In the genomic region with DNA sequence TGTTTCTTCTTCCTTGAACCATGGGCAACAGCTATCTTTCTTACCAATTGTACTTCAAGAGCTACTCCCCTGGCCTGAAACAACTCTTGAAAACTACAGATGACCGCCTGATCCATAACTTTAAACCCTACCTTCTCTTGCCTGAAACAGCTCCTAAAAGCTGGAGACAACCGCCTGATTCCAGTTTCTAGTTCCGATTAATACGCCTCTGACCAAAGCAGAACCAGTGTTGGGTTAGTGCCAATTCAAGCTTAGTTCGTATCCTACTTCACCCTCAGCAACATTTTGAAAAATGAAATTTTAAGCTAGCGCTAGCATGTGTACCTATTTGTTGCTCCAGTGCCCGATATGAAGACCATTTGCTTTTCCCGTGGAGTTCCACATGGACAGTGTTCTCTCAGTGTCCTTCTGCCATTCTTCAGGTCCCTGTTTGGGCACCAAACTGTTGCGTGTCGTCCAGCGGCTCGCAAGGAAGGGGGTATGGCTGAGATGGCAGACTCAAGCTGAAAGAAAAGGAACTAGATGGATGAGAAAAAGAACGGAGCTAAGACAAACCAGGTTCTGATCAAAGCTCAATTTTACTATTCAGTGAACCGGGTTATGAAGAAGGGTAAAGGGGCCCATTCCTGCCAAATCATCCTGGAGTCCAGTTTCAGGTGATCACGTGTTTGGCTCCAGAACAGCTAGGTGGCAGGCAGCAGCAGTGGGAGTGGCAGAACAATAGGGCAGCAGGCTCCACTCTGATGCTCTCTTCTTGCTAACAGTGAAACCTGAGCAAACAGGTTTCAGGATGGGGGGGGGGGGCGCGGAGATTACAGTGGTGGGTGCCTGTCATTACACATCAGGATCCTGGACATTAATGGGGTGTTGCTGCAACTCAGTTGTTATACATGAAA, we compare ENCODE assay signal across 27 mouse cellular contexts. TPM values are rescaled to one million over a fixed set of nuclear protein-coding genes. Genes with fewer than 3 reads are reported as not detected.
A peak's percentile ranks its signal among the peaks of the same experiment; 100 is the strongest.
DNase-seq lines count a peak whose midpoint lies in the region; ATAC-seq lines count a peak whose summit lies in the region.
"Had no signal": no experiment of that assay in that cellular context is flagged by ENCODE, and none has a peak within 500 bp of the region (broad histone marks: within the 10 kb centered on the region; RNA-seq: fewer than 3 reads in every experiment).

No protein-coding gene starts in this region.

- no peak for ATAC-seq in heart, embryonic 11.5 days (replicated peaks; ENCODE audit: insufficient number of reproducible peaks, low FRiP score, low TSS enrichment)
- ATAC-seq in intestine, embryonic 15.5 days, result peak; percentile 69
- no peak for ATAC-seq in CD4-positive, CD25-positive, alpha-beta regulatory T cell, adult 4 months
- ATAC-seq: forebrain, embryonic 15.5 days; hindbrain, embryonic 16.5 days had no signal

- no peak overlapping the region for H3K9ac ChIP-seq in heart, embryonic 11.5 days (ENCODE audit: low read depth, low read length)
- H3K9ac ChIP-seq in intestine, embryonic 15.5 days, result no peak overlapping the region
- H3K9ac ChIP-seq: embryonic facial prominence, embryonic 13.5 days; forebrain, embryonic 15.5 days; limb, embryonic 12.5 days; liver, embryonic 13.5 days; stomach, embryonic 15.5 days had no signal

- H3K36me3 ChIP-seq in heart, embryonic 11.5 days (ENCODE audit: control insufficient read depth, insufficient read depth, low read length), result no peaks in the 10 kb centered on the region
- H3K36me3 ChIP-seq in intestine, embryonic 15.5 days, result no peaks in the 10 kb centered on the region
- H3K36me3 ChIP-seq: embryonic facial prominence, embryonic 13.5 days; forebrain, embryonic 15.5 days; limb, embryonic 12.5 days; liver, embryonic 13.5 days; stomach, embryonic 15.5 days had no signal

- H3K27me3 ChIP-seq in heart, embryonic 11.5 days (ENCODE audit: control insufficient read depth, insufficient read depth, low read length), result no peaks in the 10 kb centered on the region
- H3K27me3 ChIP-seq in intestine, embryonic 15.5 days (replicated peaks), result no peaks in the 10 kb centered on the region
- H3K27me3 ChIP-seq: embryonic facial prominence, embryonic 13.5 days; forebrain, embryonic 15.5 days; limb, embryonic 12.5 days; liver, embryonic 13.5 days; stomach, embryonic 15.5 days had no signal

- H3K9me3 ChIP-seq in heart, embryonic 11.5 days (replicated peaks; ENCODE audit: control insufficient read depth, low read length), result no peaks in the 10 kb centered on the region
- H3K9me3 ChIP-seq in intestine, embryonic 15.5 days, result no peaks in the 10 kb centered on the region
- H3K9me3 ChIP-seq: embryonic facial prominence, embryonic 13.5 days; forebrain, embryonic 15.5 days; limb, embryonic 12.5 days; liver, embryonic 13.5 days; stomach, embryonic 15.5 days had no signal

- no peaks in the 10 kb centered on the region for H3K4me1 ChIP-seq in heart, embryonic 11.5 days (ENCODE audit: control insufficient read depth, insufficient read depth, low read length)
- H3K4me1 ChIP-seq in intestine, embryonic 15.5 days (replicated peaks), result no peaks in the 10 kb centered on the region
- H3K4me1 ChIP-seq: embryonic facial prominence, embryonic 13.5 days; forebrain, embryonic 15.5 days; liver, embryonic 13.5 days; stomach, embryonic 15.5 days had no signal

- no peak overlapping the region for H3K4me3 ChIP-seq in heart, embryonic 11.5 days (ENCODE audit: low read depth, low read length)
- H3K4me3 ChIP-seq in intestine, embryonic 15.5 days (replicated peaks), result no peak overlapping the region
- H3K4me3 ChIP-seq: embryonic facial prominence, embryonic 13.5 days; forebrain, embryonic 15.5 days; heart, adult 2 months; limb, embryonic 12.5 days; liver, embryonic 13.5 days; stomach, embryonic 15.5 days had no signal

- DNase-seq in heart, adult 11 months, result peak; percentile 74
- peak; percentile 87 to 90 for DNase-seq in kidney, adult 8-10 months
- DNase-seq in kidney, postnatal 10 days, result peak; percentile 62
- no peak for DNase-seq in embryo, embryonic 11 days
- DNase-seq in frontal cortex, adult 2 months (ENCODE audit: extremely low spot score in 1 of 2, low spot score in 1 of 2), result no peak
- DNase-seq: adrenal gland, postnatal 36 days; cerebellum, adult 9-10 months; gastrocnemius, postnatal 10 days; heart, adult 2 months; heart, postnatal 4 days; liver, embryonic 13.5 days; lung, adult 2 months; lung, postnatal 14 days; thymus, postnatal 25 days had no signal

- H3K4me2 ChIP-seq in heart, embryonic 11.5 days, result no peak overlapping the region
- H3K4me2 ChIP-seq in intestine, embryonic 15.5 days (replicated peaks), result no peak overlapping the region
- H3K4me2 ChIP-seq: embryonic facial prominence, embryonic 13.5 days; forebrain, embryonic 15.5 days; limb, embryonic 12.5 days; liver, embryonic 13.5 days; midbrain, embryonic 11.5 days; stomach, embryonic 15.5 days had no signal

- 89% methylated on average over 17 of the region's 17 CpGs for WGBS in heart, embryonic 11.5 days (ENCODE audit: insufficient replicate concordance)
- WGBS in intestine, embryonic 15.5 days, result 83% methylated on average over 17 of the region's 17 CpGs

- no peak overlapping the region for H3K27ac ChIP-seq in heart, embryonic 11.5 days (ENCODE audit: low read depth, low read length)
- H3K27ac ChIP-seq in intestine, embryonic 15.5 days, result 0 out of 2 replicates have a peak overlapping the region, but pooled peaks have one; percentile 32
- H3K27ac ChIP-seq: embryonic facial prominence, embryonic 13.5 days; forebrain, embryonic 15.5 days; heart, adult 2 months; limb, embryonic 12.5 days; liver, embryonic 13.5 days; stomach, embryonic 15.5 days had no signal

RNA-seq across cellular contexts. Expression of gene 1600015I10Rik, which starts 26.9 kb away (rescaled TPM):
- 0.08 and 0.14 TPM in 2 replicates for polyA plus RNA-seq in heart, embryonic 11.5 days (2014; fragmentation: Nextera tagmentation; extraction: Ambion mirVana)
- not detected in 2 replicates for polyA plus RNA-seq in intestine, embryonic 15.5 days (2015; fragmentation: Nextera tagmentation; extraction: Ambion mirVana)
- polyA plus RNA-seq in CD4-positive, CD25-positive, alpha-beta regulatory T cell, adult 4 months (2017; shearing (Covaris generic)), result not detected
- 0.12 and 0.32 TPM in 2 replicates for polyA plus RNA-seq in frontal cortex, adult 2 months (2012; rRNA removed)
- polyA plus RNA-seq: cortical plate, adult 2 months; embryonic facial prominence, embryonic 13.5 days; forebrain, embryonic 15.5 days; heart, embryonic 16.5 days; hindbrain, embryonic 16.5 days; limb, embryonic 12.5 days; liver, embryonic 13.5 days; lung, adult 2 months; midbrain, embryonic 11.5 days; midbrain, postnatal 0 days; neural tube, embryonic 14.5 days; stomach, embryonic 15.5 days had no signal

RNA-seq across cellular contexts. Expression of gene Aoc1, which starts 30.1 kb away (rescaled TPM):
- polyA plus RNA-seq in heart, embryonic 11.5 days (2014; fragmentation: Nextera tagmentation; extraction: Ambion mirVana), result not detected in 2 replicates
- 21.4 and 28.0 TPM in 2 replicates for polyA plus RNA-seq in intestine, embryonic 15.5 days (2015; fragmentation: Nextera tagmentation; extraction: Ambion mirVana)
- polyA plus RNA-seq in CD4-positive, CD25-positive, alpha-beta regulatory T cell, adult 4 months (2017; shearing (Covaris generic)), result under 1 TPM; 0.13 to 0.30 TPM
- 0.10 and 0.38 TPM in 2 replicates for polyA plus RNA-seq in frontal cortex, adult 2 months (2012; rRNA removed)
- polyA plus RNA-seq: embryonic facial prominence, embryonic 13.5 days; forebrain, embryonic 15.5 days; hindbrain, embryonic 16.5 days; limb, embryonic 12.5 days; liver, embryonic 13.5 days; midbrain, embryonic 11.5 days; neural tube, embryonic 14.5 days had no signal

Comparison
In these comparisons a context has a peak if more than half of its experiments do, and no peak if none do; other contexts are left out.
1. DNase-seq: peak in heart, adult 11 months (single experiment), kidney, adult 8-10 months (2 of 2) and kidney, postnatal 10 days (single experiment); none in embryo, embryonic 11 days (single experiment) and frontal cortex, adult 2 months (0 of 2).
2. RNA of gene Aoc1, which starts 30.1 kb away (polyA plus RNA-seq): 21.4 to 28.0 TPM in intestine, embryonic 15.5 days; 0.13 to 0.30 TPM in CD4-positive, CD25-positive, alpha-beta regulatory T cell, adult 4 months, 0.10 to 0.38 TPM in frontal cortex, adult 2 months and not detected in heart, embryonic 11.5 days; every median in the first group is over 10 times any median in the second.